ENCODE assay signal across 22 mouse cellular contexts in the genomic region with DNA sequence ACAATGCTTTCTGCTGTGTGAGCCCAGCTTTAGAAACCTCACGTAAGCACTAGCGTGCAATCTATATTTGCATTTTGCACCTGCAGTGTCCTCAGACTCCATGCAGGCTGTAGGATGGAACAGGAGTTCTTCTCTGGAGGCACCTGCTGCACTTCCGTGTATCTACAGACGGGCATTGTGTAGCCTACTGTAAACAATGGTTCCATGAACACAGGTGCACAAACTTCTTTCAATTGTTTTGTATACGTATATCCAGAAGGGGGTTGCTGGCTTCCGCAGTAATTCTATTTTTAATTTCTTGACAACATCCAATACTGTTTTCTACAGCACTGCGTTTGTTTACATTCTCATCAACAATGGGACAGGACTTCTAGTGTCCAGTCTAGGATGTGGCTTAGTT. TPM values are rescaled to one million over a fixed set of nuclear protein-coding genes. Genes with fewer than 3 reads are reported as not detected.
DNase-seq lines count a peak whose midpoint lies in the region; ATAC-seq and TF ChIP-seq lines count a peak whose summit lies in the region.
"Had no signal": no experiment of that assay in that cellular context is flagged by ENCODE, and none has a peak within 500 bp of the region (broad histone marks: within the 10 kb centered on the region; RNA-seq: fewer than 3 reads in every experiment).

No protein-coding gene starts in this region.

- no peak for DNase-seq in gastrocnemius, adult 2 months
- DNase-seq in gastrocnemius, postnatal 4 days (ENCODE audit: low spot score in 2 of 2) = no peak
- no peak for DNase-seq in intestine, embryonic 14.5 days (ENCODE audit: low spot score)
- no peak for DNase-seq in lung, adult 18-20 months
- DNase-seq in stomach, postnatal 0 days (ENCODE audit: low spot score) = no peak
- DNase-seq in Muller cell, postnatal 12 days (ENCODE audit: inconsistent ontology term) = no peak
- DNase-seq: adrenal gland, postnatal 36 days; cerebellum, adult 9-10 months; gastrocnemius, postnatal 36 days; right cerebral cortex, postnatal 14 days had no signal

- no peak overlapping the region for H3K9ac ChIP-seq in intestine, embryonic 14.5 days (ENCODE audit: low read length)
- H3K9ac ChIP-seq in intestine, postnatal 0 days (ENCODE audit: low read depth, low read length) = no peak overlapping the region
- no peak overlapping the region for H3K9ac ChIP-seq in lung, embryonic 15.5 days
- H3K9ac ChIP-seq in stomach, postnatal 0 days (ENCODE audit: low read length) = no peak overlapping the region
- H3K9ac ChIP-seq: limb, embryonic 13.5 days; liver, embryonic 12.5 days; midbrain, embryonic 15.5 days; neural tube, embryonic 12.5 days had no signal

- peaks cover 16% of the 10 kb centered on the region for H3K4me1 ChIP-seq in intestine, embryonic 14.5 days (replicated peaks; ENCODE audit: control insufficient read depth, insufficient read depth, low read length)
- 0 out of 2 replicates have a peak, but pooled peaks cover 2% of the 10 kb centered on the region for H3K4me1 ChIP-seq in intestine, postnatal 0 days (replicated peaks; ENCODE audit: control insufficient read depth, insufficient read depth, low read length)
- H3K4me1 ChIP-seq in lung, embryonic 15.5 days = 0 out of 2 replicates have a peak, but pooled peaks cover 7% of the 10 kb centered on the region
- no peaks in the 10 kb centered on the region for H3K4me1 ChIP-seq in stomach, postnatal 0 days (replicated peaks; ENCODE audit: control insufficient read depth, insufficient read depth)
- H3K4me1 ChIP-seq: liver, embryonic 12.5 days; midbrain, embryonic 15.5 days; neural tube, embryonic 12.5 days had no signal

- intact Hi-C loops in gastrocnemius, adult 2 months (cut with DNase I) = no loop called here

- H3K27me3 ChIP-seq in intestine, embryonic 14.5 days (replicated peaks; ENCODE audit: control insufficient read depth, insufficient read depth, low read length) = no peaks in the 10 kb centered on the region
- H3K27me3 ChIP-seq in intestine, postnatal 0 days (replicated peaks; ENCODE audit: control insufficient read depth, insufficient read depth, low read length) = no peaks in the 10 kb centered on the region
- no peaks in the 10 kb centered on the region for H3K27me3 ChIP-seq in lung, embryonic 15.5 days
- no peaks in the 10 kb centered on the region for H3K27me3 ChIP-seq in stomach, postnatal 0 days (ENCODE audit: control insufficient read depth, insufficient read depth, low read length)
- H3K27me3 ChIP-seq: limb, embryonic 13.5 days; liver, embryonic 12.5 days; midbrain, embryonic 15.5 days; neural tube, embryonic 12.5 days; Patski had no signal

- H3K36me3 ChIP-seq in intestine, embryonic 14.5 days (ENCODE audit: control insufficient read depth, insufficient read depth, low read length) = no peaks in the 10 kb centered on the region
- H3K36me3 ChIP-seq in intestine, postnatal 0 days (ENCODE audit: control insufficient read depth, insufficient read depth) = no peaks in the 10 kb centered on the region
- H3K36me3 ChIP-seq in lung, embryonic 15.5 days = no peaks in the 10 kb centered on the region
- no peaks in the 10 kb centered on the region for H3K36me3 ChIP-seq in stomach, postnatal 0 days (ENCODE audit: control insufficient read depth, insufficient read depth, low read length)
- H3K36me3 ChIP-seq: hindbrain, embryonic 10.5 days; limb, embryonic 13.5 days; liver, embryonic 12.5 days; midbrain, embryonic 15.5 days; neural tube, embryonic 12.5 days had no signal

- no peak for TF ChIP-seq CTCF in gastrocnemius, adult 2 months (IDR thresholded peaks at IDR 0.05)
- no peak for TF ChIP-seq CTCF in intestine, postnatal 0 days (IDR thresholded peaks at IDR 0.05; ENCODE audit: low read depth)
- no peak for TF ChIP-seq CTCF in stomach, postnatal 0 days (IDR thresholded peaks at IDR 0.05; ENCODE audit: low read depth)

- peak overlapping the region; percentile 76 for H3K27ac ChIP-seq in gastrocnemius, adult 2 months
- 0 out of 2 replicates have a peak overlapping the region, but pooled peaks have one; percentile 78 for H3K27ac ChIP-seq in intestine, embryonic 14.5 days (ENCODE audit: low read depth)
- H3K27ac ChIP-seq in intestine, postnatal 0 days (ENCODE audit: low read depth, low read length) = no peak overlapping the region
- H3K27ac ChIP-seq in lung, embryonic 15.5 days = peak overlapping the region; percentile 68; the same call in 1 of the 2 replicates
- H3K27ac ChIP-seq in stomach, postnatal 0 days (replicated peaks) = 0 out of 2 replicates have a peak overlapping the region, but pooled peaks have one; percentile 18
- H3K27ac ChIP-seq: limb, embryonic 13.5 days; liver, embryonic 12.5 days; macrophage; midbrain, embryonic 15.5 days; neural tube, embryonic 12.5 days had no signal

- no peak overlapping the region for H3K4me3 ChIP-seq in gastrocnemius, adult 2 months
- no peak overlapping the region for H3K4me3 ChIP-seq in intestine, embryonic 14.5 days (ENCODE audit: low read depth, low read length)
- no peak overlapping the region for H3K4me3 ChIP-seq in intestine, postnatal 0 days (ENCODE audit: low read depth, low read length)
- no peak overlapping the region for H3K4me3 ChIP-seq in lung, embryonic 15.5 days
- H3K4me3 ChIP-seq in stomach, postnatal 0 days (ENCODE audit: low read depth, low read length) = no peak overlapping the region
- H3K4me3 ChIP-seq: hindbrain, embryonic 10.5 days; limb, embryonic 13.5 days; liver, embryonic 12.5 days; midbrain, embryonic 15.5 days; neural tube, embryonic 12.5 days had no signal

- TF ChIP-seq EP300 in stomach, postnatal 0 days (optimal IDR thresholded peaks at IDR 0.05) = no peak

- no peaks in the 10 kb centered on the region for H3K9me3 ChIP-seq in intestine, embryonic 14.5 days (ENCODE audit: control insufficient read depth, low read length)
- H3K9me3 ChIP-seq in intestine, postnatal 0 days (ENCODE audit: control insufficient read depth) = no peaks in the 10 kb centered on the region
- no peaks in the 10 kb centered on the region for H3K9me3 ChIP-seq in lung, embryonic 15.5 days
- no peaks in the 10 kb centered on the region for H3K9me3 ChIP-seq in stomach, postnatal 0 days (ENCODE audit: control insufficient read depth, low read length)
- H3K9me3 ChIP-seq: hindbrain, embryonic 10.5 days; limb, embryonic 13.5 days; liver, embryonic 12.5 days; midbrain, embryonic 15.5 days; neural tube, embryonic 12.5 days had no signal

- H3K4me2 ChIP-seq in intestine, embryonic 14.5 days (ENCODE audit: low read length) = no peak overlapping the region
- no peak overlapping the region for H3K4me2 ChIP-seq in intestine, postnatal 0 days (replicated peaks; ENCODE audit: low read depth)
- H3K4me2 ChIP-seq in lung, embryonic 15.5 days = no peak overlapping the region
- no peak overlapping the region for H3K4me2 ChIP-seq in stomach, postnatal 0 days (replicated peaks; ENCODE audit: low read depth)
- H3K4me2 ChIP-seq: heart, embryonic 11.5 days; limb, embryonic 13.5 days; liver, embryonic 12.5 days; midbrain, embryonic 15.5 days; neural tube, embryonic 12.5 days had no signal

- WGBS in intestine, embryonic 14.5 days = 76% methylated on average over 7 of the region's 7 CpGs
- WGBS in intestine, postnatal 0 days = 71% methylated on average over 7 of the region's 7 CpGs
- 64% methylated on average over 7 of the region's 7 CpGs for WGBS in lung, embryonic 15.5 days
- 53% methylated on average over 7 of the region's 7 CpGs for whole genome bisulfite sequencing in stomach, postnatal 0 days

- no peak for ATAC-seq in intestine, embryonic 14.5 days (replicated peaks; ENCODE audit: low FRiP score, low TSS enrichment, low read depth)
- ATAC-seq in intestine, postnatal 0 days = no peak
- ATAC-seq in lung, embryonic 15.5 days (ENCODE audit: borderline replicate concordance, extremely low read depth, low FRiP score, low TSS enrichment) = peak; percentile 43; the same call in 1 of the 2 replicates
- ATAC-seq in stomach, postnatal 0 days (ENCODE audit: low FRiP score, low TSS enrichment) = no peak
- ATAC-seq: CD4-positive, CD25-positive, alpha-beta regulatory T cell, adult 4 months; hindbrain, embryonic 16.5 days; midbrain, embryonic 15.5 days; Patski had no signal

RNA-seq across cellular contexts. Expression of gene Mrtfb, which starts 24.2 kb away (rescaled TPM):
- total RNA-seq in gastrocnemius, adult 2 months (2021) = 10 to 100 TPM; 23.3 to 33.0 TPM
- total RNA-seq in gastrocnemius, postnatal 4 days (2021) = 10 to 100 TPM; 32.0 to 32.9 TPM
- polyA plus RNA-seq in intestine, embryonic 14.5 days (2014; fragmentation: Nextera tagmentation; extraction: Ambion mirVana) = 33.0 and 34.2 TPM in 2 replicates
- 14.2 and 14.6 TPM in 2 replicates for polyA plus RNA-seq in intestine, postnatal 0 days (2015; fragmentation: Nextera tagmentation; extraction: Ambion mirVana)
- polyA plus RNA-seq in lung, embryonic 15.5 days (2015; fragmentation: Nextera tagmentation; extraction: Ambion mirVana) = 23.7 and 24.7 TPM in 2 replicates
- 12.5 and 12.6 TPM in 2 replicates for polyA plus RNA-seq in stomach, postnatal 0 days (2015; fragmentation: Nextera tagmentation; extraction: Ambion mirVana)
